Mouse (Mus musculus): ENCODE data around the gene Dxo.

GRCm38 (mm10) chr17:34884704-34885103, 47.9 kb downstream of the Dxo start:
- no peak for TF ChIP-seq GATA1 (IDR thresholded peaks at IDR 0.05; ENCODE audit: borderline replicate concordance, low read length)
- no peak for TF ChIP-seq FLI1 (IDR thresholded peaks at IDR 0.05; ENCODE audit: low read length)

Data from megakaryocyte, embryonic 14.5 days (primary cell).